Mouse (Mus musculus): Measurements from ENCODE around the gene Ece2. TPM values are rescaled to one million over a fixed set of nuclear protein-coding genes. Genes with fewer than 3 reads are reported as not detected.

Gene Ece2
- total RNA-seq, 2 experiments from 2014 or later = 0.93 to 1.4 TPM

DNA sequence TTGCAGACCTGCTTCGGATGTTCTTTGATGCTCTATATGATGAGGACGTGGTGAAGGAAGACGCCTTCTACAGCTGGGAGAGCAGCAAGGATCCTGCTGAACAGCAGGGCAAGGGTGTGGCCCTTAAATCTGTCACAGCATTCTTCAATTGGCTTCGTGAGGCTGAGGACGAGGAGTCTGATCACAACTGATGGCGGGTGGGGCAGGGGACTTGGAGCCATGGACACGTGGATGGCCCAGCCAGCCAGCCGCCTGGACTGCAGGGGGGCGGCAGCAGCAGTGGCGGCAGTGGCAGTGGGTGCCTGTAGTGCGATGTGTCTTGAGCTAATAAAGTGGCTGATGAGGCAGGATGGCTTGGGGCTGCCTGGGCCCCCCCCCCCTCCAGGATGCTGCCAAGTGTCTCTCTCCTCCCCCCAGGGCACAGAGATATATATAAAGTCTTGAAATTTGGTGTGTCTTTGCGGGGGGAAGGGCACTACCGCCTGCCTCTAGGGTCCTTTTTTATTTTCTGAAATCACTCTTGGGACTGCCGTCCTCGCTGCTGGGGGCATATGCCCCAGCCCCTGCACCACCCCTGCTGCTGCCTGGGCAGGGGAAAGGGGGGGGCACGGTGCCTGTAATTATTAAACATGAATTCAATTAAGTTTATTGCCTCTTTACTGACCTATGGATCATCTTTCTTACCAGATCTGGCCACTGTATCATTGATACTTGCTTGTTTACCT, 62.8 kb downstream of the Ece2 start:
- DNase-seq = no peak

DNA sequence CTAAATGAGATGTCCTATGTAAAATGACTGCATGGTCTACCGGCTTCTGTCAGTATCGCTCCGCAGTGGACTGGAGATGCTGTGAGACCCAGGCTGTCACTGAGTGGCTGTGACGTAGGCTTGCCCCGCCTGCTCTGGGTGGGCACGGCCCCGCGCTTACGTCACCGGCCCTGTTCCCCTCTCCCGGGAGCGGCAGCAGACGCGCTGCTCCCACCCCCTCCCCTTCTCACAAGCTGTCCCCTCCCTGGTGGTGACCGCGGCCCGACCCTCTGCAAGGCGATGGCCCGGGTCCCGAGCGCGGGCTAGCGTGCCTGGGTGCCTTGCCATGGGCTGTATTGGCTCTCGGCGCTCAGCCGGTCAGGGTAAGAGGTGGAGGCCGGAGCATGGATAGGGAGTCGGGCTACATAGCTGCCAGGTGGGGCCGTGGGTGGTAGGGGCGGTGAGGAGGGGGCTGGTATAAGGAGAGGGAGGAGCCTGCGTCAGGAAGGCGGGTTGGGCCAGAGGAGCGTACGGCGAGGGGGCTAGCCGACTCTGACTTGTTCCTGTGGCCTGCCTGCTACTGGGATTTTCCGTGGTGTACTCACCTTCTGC, 63.6 kb downstream of the Ece2 start, which contains the start of gene Fam131a:
Gene Fam131a (plus strand): TSS at position 131 of the 591 bp plus-strand sequence.
- peak; percentile 93 for DNase-seq

DNA sequence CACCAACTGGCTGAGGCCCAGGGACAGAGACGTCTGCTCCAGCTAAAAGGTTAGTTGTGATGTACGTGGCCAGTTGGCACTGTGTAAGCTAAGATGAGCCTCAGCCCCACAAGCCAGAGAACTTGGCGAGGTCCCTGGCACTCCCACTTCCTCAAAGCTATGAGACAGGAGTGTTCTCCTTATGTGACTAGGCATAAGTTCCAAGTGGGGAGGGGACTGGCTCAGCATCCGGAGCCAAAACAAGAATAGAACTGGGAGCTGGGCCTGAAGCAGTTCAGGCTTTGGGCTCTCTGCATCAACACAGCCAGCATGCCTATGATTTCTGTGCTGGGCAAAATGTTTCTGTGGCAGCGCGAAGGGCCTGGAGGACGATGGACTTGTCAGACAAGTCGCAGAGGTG, 65.2 kb downstream of the Ece2 start:
- DNase-seq = peak; percentile 64

DNA sequence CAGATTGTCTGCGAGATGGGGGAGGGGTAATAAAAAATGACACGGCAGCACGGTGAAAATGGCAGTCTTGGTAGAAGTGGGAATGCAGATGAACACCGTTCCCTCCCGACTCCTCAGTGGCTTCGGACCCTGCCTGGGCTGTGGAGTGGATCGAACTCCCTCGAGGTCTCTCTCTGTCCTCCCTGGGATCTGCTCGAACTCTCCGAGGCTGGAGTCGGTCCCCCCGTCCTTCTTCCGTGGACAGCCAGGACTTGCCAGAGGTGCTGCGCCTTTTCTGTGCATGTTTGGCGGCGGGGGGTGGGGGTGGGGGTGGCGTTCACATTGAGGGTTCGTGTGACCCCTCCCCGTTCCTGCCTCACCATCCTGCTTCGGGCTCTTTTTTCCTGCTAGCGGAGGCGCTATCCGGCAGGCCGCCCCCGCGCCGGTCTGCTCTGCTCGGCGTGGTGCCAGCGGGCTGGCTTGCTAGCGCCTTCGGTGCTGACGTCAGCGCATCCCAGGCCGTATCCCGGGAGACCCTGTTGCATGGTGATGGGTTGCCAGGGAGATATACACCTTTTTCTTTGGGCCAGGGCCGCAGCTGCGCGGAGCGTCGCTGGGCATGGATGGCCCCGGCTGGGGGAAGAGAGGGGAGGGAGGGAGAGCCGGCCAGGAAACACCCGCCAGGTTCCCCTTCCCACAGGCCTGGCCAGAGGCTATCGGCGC, 66.1 kb downstream of the Ece2 start:
- peak; percentile 95 for DNase-seq

Small RNA genes within 50 kb of the gene (microRNA-seq; reads per million reads assigned to microRNA genes)
- 0.41 to 1.7 reads per million in 2 experiments for gene Mir1224

Other genes with a start within 250 kb of the Ece2 start
- gene Abcc5, start 203.4 kb upstream of the Ece2 start, total RNA-seq (2021) = 10 to 100 TPM; 56.2 to 58.6 TPM
- gene Eif2b5, start 131.0 kb upstream of the Ece2 start, total RNA-seq (2021) = 10 to 100 TPM; 55.9 to 59.8 TPM
- gene Dvl3, start 112.8 kb upstream of the Ece2 start, total RNA-seq (2021) = 10 to 100 TPM; 70.6 to 73.1 TPM
- 100 to 1,000 TPM; 283 to 296 TPM for gene Ap2m1, start 94.3 kb upstream of the Ece2 start, total RNA-seq (2021)
- 10 to 100 TPM; 64.0 to 65.1 TPM for gene Abcf3, start 81.3 kb upstream of the Ece2 start, total RNA-seq (2021)
- not detected for gene Vwa5b2, start 40.4 kb upstream of the Ece2 start, total RNA-seq (2021)
- gene Eef1akmt4, start 18.2 kb upstream of the Ece2 start, total RNA-seq (2021) = 1 to 10 TPM; 5.2 to 5.4 TPM
- not detected for gene Gm49333, start 18.2 kb upstream of the Ece2 start, total RNA-seq (2021)
- gene Alg3, start 18.1 kb upstream of the Ece2 start, total RNA-seq (2021) = 10 to 100 TPM; 13.6 to 14.6 TPM
- 1 to 10 TPM; 2.0 TPM for gene Camk2n2, start 8.5 kb upstream of the Ece2 start, total RNA-seq (2021)
- gene Psmd2, start 21.8 kb downstream of the Ece2 start, total RNA-seq (2021) = 100 to 1,000 TPM; 185 to 194 TPM
- gene Eif4g1, start 38.5 kb downstream of the Ece2 start, total RNA-seq (2021) = 100 to 1,000 TPM; 374 TPM
- gene Fam131a, start 63.4 kb downstream of the Ece2 start, total RNA-seq (2021) = 10 to 100 TPM in 1 of 2 experiments, 1 to 10 TPM in 1; 10.0 to 13.8 TPM
- gene Polr2h, start 87.8 kb downstream of the Ece2 start, total RNA-seq (2021) = 10 to 100 TPM; 15.6 to 16.7 TPM
- 1 to 10 TPM; 3.2 to 4.5 TPM for gene Clcn2, start 87.9 kb downstream of the Ece2 start, total RNA-seq (2021)
- 1 to 10 TPM; 1.6 to 1.9 TPM for gene Chrd, start 103.3 kb downstream of the Ece2 start, total RNA-seq (2021)
- gene Thpo, start 104.7 kb downstream of the Ece2 start, total RNA-seq (2021) = under 1 TPM in 1 of 2 experiments, not detected in 1; 0.27 TPM